Mouse (Mus musculus): ENCODE data around the gene Gpam.

Gene Gpam

GRCm38 (mm10) chr19:55103081-55103830 is 23.8 kb downstream of the Gpam start:
- DNase-seq (ENCODE audit: low read depth, low spot score) = peak; percentile 81

GRCm38 (mm10) chr19:55101659-55102058 is 25.4 kb downstream of the Gpam start:
- DNase-seq (ENCODE audit: low read depth, low spot score) = no peak

GRCm38 (mm10) chr19:55100227-55101140 is 26.6 kb downstream of the Gpam start:
- DNase-seq (ENCODE audit: low read depth, low spot score) = no peak

DNA sequence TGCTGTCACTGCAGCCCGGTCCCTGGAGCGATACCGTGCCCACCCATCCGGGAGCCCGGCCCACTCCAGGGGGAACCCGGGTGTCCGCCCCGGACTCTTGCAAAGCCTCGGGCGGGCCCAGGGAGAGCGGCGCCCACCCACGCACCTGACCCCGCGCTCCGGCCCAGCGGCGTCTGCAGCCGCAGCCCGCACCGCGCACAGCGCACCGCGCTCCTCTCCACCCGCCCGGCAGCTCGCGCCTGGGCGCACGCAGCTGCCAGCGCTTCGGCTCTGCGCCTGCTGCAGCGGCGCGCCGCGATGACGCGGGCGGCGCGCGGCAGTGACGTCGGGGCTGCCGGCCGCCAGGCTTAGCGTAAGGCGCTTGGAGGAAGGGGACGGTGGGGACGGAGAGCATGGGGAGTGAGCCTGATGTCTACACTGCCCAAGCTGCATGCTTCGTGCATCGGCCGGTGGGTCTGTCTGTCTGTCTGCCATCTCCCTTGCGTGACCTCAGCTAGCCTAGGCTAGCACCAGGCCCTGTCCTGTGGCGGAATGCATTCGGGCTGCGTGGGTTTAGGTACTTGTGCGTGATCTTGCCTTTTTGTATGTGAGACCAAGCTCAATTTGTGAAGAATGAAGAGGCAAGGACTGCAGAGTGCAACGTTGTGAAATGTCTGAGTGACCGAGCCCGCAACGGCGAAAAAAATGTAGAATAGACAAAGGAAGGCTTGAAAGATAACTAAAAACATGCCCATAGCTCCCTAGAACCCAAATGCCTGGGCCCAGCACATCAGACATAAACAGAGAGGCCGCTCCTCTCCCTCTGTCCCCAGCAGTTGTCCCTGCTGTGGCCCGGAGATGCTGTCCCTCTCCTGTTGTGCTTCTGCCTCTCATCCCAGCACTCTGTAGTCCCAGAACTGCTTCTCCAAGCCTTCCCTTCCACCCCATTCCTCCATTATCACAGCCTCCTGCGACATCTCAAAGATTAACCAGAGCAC is 27.6 kb downstream of the Gpam start:
- peak; percentile 80 for DNase-seq (ENCODE audit: low read depth, low spot score)

- no peak for DNase-seq (ENCODE audit: low read depth, low spot score)
Observed at GRCm38 (mm10) chr19:55098409-55099183, 28.4 kb downstream of the Gpam start.

GRCm38 (mm10) chr19:55097396-55097967 is 29.6 kb downstream of the Gpam start:
- no peak for DNase-seq (ENCODE audit: low read depth, low spot score)

- DNase-seq (ENCODE audit: low read depth, low spot score) = no peak
Observed at GRCm38 (mm10) chr19:55096666-55097065, 30.4 kb downstream of the Gpam start.

DNA sequence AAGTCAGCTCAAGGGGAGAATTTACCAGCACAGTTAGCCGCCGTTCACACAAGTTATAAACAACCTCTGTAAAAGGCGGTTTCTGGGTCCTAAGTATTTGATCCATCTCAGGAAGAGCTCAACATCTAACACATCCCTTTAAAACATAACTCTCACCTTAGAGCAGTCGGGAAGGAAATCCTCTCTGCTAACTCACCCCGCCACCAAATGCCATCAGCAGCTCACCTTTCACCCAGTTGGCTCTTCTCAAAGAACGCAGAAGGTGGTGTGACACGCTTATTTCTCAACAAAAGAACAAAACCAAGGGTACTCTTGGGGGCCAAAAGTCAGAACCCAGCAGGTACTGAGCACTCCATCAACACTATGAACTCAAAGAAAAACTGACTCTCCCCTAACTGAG is 31.5 kb downstream of the Gpam start:
- no peak for DNase-seq (ENCODE audit: low read depth, low spot score)

GRCm38 (mm10) chr19:55091602-55092413 is 35.2 kb downstream of the Gpam start:
- DNase-seq (ENCODE audit: low read depth, low spot score) = no peak

DNA sequence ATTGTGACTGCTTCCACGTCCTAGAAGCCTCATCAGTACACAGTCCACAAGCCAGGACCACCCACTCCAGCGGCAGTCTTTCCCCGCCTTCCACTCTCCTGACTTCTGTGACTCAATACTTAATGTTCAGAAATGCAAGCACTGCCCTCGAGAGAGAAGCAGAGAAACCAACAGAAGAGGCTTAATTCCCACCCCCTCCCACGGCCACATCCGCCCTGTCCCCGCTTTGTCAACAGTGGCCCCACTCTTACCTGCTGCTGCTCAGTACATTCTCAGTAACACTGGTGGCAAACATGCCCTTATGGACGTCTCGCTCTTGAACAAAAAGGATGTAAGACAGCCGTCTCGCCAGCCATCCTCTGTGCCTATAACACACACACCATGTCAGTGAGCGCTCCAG is 36.2 kb downstream of the Gpam start:
- no peak for DNase-seq (ENCODE audit: low read depth, low spot score)

DNA sequence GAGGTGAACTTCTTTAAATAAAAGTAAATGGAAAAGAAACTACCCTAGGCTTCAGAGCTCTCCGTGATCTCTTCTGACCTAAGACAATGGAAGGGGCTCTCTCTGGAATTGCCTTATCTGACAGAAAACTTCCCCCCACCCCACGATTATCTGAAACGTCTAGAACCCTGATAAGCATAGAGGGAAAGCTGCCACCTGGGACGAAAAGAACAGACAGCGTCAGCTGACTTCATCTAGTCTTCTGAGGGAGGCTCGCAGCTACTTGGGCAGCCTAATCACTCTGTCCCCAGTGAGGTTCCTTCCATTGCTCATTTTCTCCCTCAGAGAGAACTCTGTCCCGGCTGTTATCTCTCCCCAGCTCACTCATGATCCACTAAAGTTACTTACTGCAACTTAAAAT is 36.9 kb downstream of the Gpam start:
- no peak for DNase-seq (ENCODE audit: low read depth, low spot score)

- DNase-seq (ENCODE audit: low read depth, low spot score) = no peak
Observed at GRCm38 (mm10) chr19:55087776-55088175, 39.3 kb downstream of the Gpam start.

- DNase-seq (ENCODE audit: low read depth, low spot score) = no peak
Observed at GRCm38 (mm10) chr19:55085857-55086185, 41.2 kb downstream of the Gpam start.

DNA sequence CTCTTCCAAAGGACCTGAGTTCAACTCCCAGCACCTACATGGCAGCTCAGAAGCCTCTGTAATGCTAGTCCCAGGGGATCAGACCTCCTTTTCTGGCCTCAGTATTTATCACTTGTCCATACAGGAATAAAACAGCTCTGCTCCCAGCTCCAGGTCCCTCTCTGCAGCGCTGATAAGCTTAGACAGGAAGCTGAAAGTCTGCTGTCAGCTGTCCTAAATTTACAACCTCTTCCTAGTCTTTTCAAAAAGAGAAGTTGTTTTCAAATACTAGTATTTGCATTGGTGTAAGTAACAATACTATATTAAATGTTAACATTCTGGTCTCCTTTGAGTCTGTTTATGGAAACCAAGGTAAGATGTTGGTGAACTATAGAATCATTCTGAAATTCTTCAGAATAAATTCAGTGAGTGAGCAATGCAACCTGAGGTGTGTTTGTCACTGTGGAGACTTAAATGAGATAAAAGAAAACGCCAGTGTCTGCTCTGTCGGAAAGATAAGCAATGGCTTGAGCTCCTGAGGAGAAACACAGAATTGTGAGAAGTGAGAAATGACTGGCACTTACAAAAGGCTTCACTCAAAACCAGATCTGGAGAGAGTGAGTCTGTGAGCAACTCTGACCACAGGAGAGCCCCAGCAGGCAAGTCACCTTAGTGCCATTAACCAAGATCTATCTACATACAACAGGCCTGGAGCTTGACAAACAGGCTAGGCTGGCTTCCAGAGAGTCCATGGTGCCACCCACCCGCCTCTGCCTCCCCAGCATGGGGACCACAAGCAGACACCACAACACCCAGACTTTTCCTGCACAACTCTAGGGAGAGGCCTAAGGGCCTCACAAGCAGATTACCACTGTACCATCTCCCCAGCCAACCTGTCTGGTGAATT is 41.8 kb downstream of the Gpam start:
- DNase-seq (ENCODE audit: low read depth, low spot score) = no peak

GRCm38 (mm10) chr19:55076822-55077221 is 50.2 kb downstream of the Gpam start:
- DNase-seq (ENCODE audit: low read depth, low spot score) = no peak

GRCm38 (mm10) chr19:55073004-55073403 is 54.0 kb downstream of the Gpam start:
- no peak for DNase-seq (ENCODE audit: low read depth, low spot score)

- no peak for DNase-seq (ENCODE audit: low read depth, low spot score)
Observed at GRCm38 (mm10) chr19:55069054-55069453, 58.0 kb downstream of the Gpam start.

DNA sequence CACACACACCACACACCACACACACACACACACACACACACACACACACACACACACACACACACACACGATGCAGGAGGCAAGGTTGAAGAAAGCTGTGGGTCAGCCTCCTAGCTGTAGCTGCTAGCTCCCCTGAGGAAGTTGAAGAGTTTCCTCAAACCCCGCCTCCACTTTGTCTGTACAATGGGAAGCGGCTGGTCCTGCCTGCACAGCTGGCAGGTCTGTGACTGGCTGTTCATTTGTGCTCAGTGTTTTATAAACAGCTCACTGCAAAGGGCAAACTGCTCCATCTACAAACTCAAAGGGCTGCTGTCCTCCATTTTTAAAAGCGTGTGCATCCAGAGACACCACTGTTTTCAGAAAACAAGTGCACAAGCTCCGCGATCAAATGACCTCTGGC is 63.8 kb downstream of the Gpam start:
- no peak for DNase-seq (ENCODE audit: low read depth, low spot score)

GRCm38 (mm10) chr19:55062501-55062900 is 64.5 kb downstream of the Gpam start:
- no peak for DNase-seq (ENCODE audit: low read depth, low spot score)
